Mouse (Mus musculus): ENCODE data around the gene Fcer2a.

- TF ChIP-seq CTCF (conservative IDR thresholded peaks at IDR 0.05; ENCODE audit: low read length) (no peak), NANOG (IDR thresholded peaks at IDR 0.05; ENCODE audit: borderline replicate concordance, low read length) (no peak), POU5F1 (IDR thresholded peaks at IDR 0.05; ENCODE audit: borderline replicate concordance, low read length) (no peak)
These were observed 13.6 kb upstream of the Fcer2a start for GRCm38 (mm10) chr8:3707611-3708010.

All from E14TG2a.4 (cell line).